Mouse (Mus musculus): ENCODE results near the gene Tmem139.

- no peak for TF ChIP-seq CTCF (IDR thresholded peaks at IDR 0.05; ENCODE audit: extremely low read depth, insufficient read depth, low read length)
- TF ChIP-seq POLR2A (IDR thresholded peaks at IDR 0.05; ENCODE audit: extremely low read depth, insufficient read depth, low read length), result no peak
These were observed 10.0 kb upstream of the Tmem139 start for GRCm38 (mm10) chr6:42251791-42252190.
